Mouse (Mus musculus) cerebellum, adult 11 months (tissue): ENCODE results near the gene Tiam1.
A peak's percentile ranks its signal among the peaks of the same experiment; 100 is the strongest.

Experiments
- DNase-seq: peaks from one replicate; pipeline ENCODE4 v3.0.0; 2022

Tiam1 gene

DNA sequence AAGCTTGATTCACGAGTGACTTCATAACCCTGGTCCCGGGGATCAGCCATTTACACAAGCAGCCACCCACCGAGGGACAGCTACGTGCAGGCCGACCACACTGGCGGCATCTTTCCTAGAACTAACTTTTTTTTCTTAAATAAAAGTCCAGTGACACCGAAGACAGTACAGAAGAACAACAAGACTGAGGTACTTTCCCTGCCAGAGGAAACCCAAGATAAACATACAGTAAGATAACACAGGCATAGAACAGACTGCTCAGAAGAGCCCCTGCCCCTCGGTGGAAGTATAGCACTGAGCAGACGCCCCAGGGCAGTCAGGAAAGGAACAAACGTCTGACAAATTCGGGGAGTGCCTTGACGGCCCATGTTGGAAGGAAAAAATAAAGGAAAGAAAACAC is 317.7 kb downstream of the Tiam1 start:
- DNase-seq: no peak

DNA sequence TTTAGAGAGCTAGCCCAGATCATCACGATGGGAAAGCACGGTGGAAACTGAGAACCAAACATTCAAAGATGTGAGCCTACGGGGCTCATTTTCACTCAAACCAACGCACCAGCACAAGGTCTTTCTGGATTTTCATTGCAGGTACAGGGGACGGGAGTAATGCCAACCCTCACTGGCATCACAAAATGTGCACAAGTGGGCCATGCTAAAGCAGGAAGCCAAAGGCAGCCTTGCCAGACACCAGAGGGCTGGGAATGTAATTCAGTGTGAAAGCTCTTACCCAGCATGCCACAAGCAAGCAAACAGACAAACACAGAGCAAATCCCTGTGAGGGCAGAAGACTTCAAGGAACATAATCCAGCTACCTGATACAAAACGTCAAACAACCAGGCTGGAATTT is 320.7 kb downstream of the Tiam1 start:
- peak; percentile 57 for DNase-seq

DNA sequence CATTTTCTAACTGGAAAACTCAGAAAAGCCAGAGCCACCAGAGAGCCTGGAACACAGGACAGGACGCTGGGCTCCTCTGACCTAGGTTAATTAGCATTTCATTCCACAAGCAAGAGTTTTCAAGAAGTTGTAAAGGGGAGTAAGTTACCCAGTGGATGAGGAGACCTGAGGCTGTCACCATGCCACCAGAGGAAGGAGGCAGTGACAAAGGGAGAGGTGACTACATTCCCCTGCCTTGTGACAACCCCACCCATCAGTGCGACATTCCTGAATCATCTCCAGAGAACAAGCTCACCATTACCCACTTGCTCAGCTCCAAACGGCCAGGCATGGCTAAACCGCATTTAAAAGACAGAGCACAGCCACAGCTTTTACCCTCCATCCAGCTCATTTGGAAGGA is 324.9 kb downstream of the Tiam1 start:
- DNase-seq: no peak

DNA sequence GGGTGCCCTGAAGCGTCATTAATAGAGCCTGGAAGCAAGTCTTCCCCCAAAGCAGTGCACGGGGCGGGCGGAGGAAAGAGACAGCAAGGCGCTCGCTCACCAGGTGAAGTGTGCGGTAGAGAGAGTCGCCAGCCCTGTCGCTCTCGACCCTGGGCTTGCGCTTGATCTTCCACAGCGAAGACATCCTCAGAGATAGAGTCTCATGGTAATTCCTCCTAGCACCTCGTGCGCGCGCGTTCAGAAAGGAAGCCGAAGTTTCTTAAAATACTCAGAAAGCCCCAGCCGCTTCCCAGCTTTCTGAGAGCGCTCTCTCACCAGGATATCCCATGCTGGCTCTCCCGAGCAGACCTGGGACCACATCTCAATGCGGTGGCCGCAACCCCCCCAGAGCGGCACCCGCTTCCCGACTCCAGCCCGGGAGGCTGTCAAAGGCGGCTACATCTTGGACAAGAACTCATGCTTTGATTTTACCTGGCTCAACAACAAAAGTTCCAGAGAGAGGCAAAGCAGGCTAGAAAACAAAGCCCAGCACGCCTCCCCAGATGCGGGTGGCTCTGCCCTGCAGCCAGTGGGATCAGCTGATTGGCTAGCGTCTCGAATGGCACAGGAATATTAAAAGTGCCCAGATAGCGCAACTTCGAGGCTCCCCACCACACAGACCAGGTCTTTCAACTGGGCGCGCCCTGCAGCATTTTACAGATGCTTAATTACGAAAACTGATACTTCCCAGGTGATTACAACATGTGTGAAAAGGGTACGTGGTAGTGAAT is 325.5 kb downstream of the Tiam1 start:
- DNase-seq: no peak

DNA sequence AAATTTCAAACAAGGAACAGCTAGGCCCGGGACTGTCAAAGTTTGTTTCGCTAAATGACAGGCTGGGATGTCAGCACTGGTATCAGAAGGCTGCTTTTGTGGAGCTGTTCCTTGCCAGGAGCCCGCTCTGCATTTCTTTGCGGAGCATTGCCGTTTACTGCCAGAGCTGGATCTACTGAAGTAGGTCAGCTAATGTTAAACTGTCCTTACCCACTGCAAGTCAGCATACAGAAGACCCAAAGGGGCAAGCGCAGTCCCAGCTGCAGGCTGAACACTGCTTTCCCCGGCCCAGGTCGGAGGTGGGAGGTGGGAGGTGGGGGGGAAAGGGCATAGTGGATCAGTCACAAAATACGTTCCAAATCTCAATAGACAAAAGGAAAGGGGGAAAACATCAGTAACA is 326.3 kb downstream of the Tiam1 start:
- DNase-seq: no peak

DNA sequence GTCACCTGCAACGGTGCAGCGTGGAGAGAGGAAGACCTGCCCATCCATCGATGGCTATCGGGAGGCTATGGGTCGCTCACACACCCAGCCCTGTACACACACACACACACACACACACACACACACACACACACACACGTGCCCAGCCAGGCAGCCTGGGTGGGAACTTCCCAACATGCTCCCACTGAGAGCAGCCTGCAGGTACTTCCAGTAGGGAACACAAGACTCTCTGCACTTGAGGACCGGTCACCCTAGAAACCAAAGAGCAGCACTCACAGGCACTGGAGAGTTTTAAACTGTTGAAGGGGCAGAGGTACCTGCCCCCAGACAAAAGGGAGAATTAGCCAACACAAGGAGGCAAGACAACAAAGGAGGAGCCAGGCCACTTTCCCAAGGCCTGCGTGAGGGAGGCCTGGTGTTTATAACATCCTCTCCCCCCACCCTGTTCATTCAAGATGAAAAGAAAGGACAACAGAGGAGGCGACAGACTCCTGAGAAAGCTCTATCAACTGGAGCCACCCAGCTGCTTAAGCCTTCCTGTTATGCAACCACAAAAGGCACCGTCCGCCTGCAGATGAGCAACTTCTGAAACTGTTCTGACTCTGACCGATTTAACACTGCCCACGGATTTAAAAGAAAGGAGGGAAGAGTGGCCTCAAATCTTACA is 326.9 kb downstream of the Tiam1 start:
- DNase-seq: no peak

DNA sequence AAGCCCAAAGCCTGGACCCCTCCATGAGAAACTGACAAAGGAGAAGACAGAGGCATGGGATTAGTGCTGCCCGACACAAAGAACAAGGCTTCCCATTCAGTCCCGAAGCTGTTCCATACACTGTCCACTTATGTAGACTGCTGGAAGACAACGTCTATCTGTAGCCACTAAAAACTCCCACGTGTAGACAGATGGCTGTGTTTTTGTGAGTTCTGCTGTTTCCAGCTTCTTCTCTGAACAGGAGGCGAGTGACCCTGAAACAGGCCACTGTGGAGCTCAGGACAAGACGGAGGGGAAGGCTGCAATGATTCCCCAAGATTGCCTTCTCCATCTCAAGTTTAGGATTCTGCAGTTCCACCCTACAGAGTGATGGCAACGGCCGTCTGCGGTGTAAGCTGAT is 330.0 kb downstream of the Tiam1 start:
- DNase-seq: no peak

DNA sequence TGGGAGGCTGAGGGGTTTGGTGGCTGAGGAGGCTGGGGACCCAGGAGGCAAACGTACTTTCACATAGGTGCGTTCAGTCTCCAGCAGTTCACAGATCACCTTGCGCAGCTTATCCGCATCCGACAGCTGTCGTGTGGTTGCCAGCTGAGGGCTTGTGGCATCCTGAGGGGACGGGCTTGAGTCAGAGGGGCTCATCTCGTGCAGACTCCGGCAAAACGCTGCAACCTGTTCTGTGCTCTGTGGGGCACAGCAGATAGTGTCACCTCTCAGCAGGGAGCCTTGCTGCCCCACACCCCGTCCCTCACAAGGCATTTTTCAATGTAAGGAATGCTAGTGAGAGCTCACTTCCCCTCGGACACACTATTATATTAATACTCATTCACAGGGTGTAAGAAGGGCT is 330.7 kb downstream of the Tiam1 start:
- DNase-seq: no peak

DNA sequence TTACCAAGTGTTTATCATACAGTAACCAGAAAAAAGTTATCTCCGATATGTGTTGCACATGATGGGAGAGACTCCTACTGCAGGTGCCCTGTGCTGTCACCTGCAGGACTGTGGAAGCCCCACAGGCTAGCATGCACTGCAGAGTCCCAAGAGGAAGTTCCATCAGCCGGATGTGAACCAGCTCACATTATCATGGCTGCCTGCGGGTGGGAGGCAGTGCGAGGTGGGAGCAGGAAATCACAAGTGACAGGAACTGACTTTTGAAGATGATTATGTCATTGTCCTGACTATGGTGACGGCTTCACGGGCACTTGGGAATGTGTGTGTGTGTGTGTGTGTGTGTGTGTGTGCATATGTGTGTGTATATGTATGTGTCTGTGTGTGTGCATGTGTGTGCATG is 333.2 kb downstream of the Tiam1 start:
- no peak for DNase-seq

DNA sequence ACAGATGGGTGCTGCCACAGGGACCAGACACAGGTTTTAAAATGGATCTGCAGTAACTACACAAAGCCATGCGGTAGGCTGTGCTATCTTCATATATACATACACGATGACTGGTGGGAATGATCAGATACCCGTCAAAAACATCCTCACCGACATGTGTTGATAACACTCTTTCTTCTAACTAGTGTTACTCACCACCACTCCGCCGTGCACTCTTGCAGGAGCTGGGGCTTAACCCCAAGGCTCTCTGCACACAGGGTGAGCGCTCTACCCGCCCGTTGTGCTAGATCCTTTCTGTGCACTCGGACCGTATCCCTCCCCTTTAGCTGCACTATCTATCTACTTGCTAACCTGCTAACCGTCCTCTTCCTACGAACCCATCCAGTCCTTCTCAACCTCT is 335.4 kb downstream of the Tiam1 start:
- DNase-seq: no peak

DNA sequence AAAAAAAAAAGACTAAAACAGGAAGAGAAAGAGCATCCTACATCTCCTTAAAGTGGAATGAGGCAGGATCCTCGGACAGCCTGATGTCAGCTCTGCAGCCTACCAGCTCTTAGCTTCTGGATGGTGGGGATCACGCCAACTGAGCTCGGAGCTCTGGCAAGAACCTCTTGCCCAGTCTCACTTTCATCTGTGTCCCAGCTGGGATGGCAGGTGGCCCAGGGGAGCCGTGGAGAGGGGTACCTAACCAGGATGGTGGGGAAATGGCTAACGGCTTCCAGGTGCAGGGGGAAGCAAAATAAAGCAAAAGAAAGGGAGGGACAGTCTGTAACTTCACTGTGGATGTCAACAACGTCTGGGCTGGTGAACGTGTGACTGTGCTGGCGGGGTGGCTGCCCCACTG is 337.6 kb downstream of the Tiam1 start:
- DNase-seq: no peak

DNA sequence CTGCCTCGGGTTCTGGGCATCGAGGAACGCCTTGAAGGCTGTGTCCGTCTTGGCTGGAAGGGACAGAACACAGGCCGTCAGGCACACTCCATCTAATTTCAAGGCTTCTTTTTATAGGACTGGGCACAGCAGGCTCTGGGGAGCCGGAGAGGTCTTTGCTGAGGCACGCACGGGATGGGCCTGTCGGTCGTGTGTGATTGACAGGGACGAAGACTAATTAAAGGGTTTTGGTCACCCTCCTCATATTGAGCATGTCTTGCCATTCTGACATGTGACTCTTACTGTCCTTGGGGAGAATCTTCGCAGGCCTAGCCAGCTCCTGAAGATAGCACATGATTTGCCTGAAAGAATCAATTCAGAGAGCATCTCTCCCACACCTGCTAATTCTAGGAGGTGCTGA is 338.4 kb downstream of the Tiam1 start:
- DNase-seq: no peak

DNA sequence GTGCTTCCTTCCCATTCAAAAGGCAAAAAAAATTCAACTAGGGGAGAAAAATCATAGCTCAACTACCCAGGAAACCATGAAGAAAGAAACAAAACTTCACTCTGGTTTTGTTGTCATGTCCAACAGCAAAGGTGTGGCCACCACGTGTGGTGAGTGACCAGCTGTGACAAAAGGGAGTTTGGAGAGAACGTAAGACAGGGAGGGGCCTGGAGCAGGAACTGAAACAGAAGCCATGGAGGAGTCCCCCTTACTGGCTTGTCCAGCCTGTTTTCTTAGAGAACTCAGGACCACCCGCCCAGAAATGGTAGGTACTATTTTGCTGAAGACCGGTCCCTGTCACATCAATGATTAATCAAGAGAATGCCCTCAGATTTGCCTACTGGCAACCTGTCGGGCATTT is 342.1 kb downstream of the Tiam1 start:
- DNase-seq: no peak

DNA sequence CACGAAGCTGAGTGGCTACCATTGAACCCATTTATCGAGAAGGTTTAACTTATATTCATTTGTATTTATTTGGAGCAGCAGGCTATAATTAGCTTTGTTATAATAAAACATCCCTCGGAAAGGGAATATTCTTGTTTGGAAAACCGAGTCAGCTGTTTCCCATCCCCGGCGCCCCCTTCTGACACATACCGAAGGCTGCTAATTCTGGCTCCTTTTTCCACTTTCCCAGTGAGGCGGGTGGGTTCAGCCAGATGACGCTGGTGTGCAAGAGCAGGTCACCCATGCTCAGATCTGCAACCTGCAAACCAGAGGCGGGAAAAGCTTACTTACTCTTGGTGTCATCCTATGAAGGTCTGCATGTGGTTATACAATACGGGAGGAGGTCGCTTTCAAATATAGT is 343.8 kb downstream of the Tiam1 start:
- no peak for DNase-seq

DNA sequence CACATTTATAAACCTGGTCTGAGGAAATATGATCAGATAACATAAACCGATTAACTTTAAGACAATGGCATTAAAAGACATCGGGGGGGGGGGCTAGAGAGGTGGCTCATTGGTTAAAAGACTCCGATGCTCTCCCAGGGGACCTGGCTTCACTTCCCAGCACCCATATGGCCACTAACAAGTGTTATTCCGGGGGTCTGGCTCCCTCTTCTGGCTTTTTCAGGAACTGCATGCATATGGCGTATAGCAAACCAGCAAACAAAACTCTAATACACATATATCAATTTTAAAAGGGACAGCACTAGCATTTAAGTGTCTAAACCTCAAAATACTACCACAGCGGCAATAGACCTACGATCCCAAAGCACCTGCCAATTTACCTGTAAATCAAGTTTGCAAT is 347.0 kb downstream of the Tiam1 start:
- DNase-seq: no peak

DNA sequence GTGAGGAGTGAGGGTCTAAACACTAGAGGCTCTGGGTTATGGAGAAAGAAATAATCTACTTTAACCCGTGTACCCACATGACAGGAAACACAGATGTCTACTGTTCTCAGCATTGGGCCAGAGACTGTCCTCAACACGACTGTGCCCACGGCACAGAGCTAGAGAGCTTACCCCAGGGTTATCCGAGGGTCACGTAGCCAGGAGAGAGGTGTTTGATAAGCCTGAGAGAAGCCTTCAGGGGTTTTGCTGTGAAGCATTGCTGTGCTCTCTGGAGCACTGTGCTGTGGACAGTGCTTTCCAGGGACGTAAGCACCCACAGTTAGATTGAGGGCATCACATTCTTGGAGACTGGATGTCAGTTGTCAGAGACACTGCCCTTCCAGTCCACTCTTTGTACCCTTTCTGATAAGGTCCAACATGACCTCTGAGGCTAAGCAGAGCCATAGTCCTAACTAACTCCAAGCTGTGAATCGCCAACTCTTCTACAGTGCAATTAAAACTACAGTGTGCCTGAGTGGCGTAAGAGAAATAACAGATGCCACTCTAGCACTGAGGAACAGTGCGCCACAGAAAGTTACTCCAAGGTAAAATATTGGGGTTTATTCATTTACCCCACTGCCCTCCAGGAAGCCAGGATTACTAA is 353.7 kb downstream of the Tiam1 start:
- no peak for DNase-seq

DNA sequence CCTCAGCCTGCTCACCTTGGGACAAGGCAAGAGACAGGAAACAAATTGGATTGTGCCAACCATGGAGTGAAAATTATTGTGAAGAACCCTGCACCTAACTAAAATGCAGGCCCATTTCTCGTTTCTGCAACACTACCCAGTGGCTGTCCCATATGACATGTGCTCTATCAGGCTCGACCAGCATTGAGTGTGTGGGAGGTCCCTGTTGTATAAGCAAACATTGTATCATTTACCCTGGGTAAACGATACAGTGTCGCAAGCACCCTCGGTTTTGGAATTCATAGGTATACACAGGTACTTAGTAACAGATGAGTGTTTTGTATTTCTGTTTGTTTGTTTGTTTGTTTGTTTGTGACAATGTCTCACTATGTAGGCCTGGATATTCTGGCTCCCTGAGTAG is 357.8 kb downstream of the Tiam1 start:
- DNase-seq: no peak

DNA sequence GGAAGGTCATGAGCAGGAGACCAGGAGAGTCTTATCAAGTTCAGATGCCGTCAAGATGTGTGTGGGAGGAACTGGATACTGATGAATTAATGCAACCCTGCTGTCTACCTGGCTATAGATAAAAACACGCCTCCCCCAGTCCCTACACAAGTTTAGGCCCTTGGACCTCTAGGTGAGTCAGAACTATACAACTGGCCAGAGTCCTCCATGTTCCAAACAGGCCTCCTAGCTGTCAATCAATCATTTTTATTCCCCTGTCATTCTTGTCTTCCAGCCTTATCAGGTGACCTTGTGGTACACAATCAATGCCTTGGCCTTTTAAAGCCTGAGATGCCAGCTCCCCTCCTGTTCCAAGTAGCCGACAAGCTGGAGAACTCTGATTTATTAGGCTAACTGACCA is 363.9 kb downstream of the Tiam1 start:
- no peak for DNase-seq

DNA sequence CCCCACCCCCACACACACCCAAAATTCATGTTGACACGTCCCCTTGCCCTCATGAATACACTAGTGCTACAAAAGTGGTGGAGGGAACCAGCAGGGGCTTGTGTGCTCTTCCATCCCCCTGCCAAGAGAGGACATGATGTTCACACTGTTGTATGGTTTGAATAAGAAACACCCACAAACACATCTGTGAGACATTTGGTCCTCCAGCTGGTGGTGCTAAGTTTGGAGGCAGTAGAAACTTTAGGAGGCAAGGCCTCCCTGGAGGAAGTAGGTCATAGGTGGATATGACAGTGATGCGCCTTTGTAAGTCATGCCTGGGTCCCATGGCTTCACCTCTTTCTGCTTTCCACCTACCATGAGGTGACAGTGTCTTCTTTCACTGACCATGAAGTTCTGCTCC is 366.1 kb downstream of the Tiam1 start:
- no peak for DNase-seq

DNA sequence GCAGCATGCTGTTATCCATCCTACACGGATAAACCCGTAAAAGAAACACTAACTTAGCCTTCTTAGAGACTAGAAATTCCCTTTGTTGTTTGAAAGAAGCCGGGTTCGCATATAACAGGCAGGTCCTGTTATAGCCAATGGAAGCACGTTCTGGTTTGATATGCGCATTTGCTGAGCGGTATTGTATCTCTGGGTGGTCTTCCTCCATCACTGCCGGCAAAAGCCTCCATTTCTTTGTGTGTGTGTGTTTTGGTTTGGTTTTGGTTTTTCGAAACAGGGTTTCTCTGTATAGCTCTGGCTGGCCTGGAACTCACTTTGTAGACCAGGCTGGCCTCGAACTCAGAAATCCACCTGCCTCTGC is 369.0 kb downstream of the Tiam1 start:
- DNase-seq: no peak

DNA sequence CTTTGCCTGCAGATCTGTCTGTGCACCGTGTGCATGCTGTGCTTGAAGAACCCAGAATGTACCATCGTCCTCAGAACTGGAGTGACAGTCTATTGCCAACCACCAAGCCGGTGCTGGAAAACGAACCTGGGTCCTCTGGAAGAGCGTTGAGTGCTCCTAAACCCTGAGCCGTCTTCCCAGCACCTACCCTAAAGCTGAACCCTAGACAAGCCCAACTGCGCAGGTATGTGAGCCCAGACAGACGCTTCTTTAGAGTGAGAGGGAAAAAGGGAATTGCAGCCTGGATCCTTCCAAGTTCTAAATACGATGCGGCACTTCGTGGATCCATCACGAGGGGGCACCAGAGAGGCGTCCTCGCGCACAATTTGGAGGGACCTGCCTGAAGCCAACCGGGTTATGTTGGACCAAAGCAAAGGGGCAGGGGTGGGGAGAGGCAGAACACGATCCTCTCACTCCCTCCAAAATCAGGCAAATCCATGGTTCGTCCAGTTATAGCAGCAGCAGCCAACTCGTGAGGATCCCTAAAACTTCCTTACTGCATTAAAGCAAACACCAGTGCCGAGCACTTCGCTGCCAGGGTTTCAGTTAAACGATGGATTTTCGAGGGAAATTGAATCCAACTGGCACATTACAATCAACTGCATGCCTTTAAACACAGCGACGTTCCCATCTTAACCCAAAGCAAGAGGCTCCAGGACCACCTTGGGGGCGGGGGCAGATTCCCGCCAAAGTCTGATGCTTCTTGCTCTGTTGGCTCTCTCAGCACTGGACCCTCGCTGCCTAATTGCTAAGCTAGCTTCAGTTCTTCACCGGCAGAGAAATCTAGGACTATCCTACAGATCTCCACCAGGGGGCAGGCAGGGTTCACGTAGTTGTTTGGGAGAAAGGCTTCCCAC is 369.7 kb downstream of the Tiam1 start:
- peak; percentile 84 for DNase-seq

DNA sequence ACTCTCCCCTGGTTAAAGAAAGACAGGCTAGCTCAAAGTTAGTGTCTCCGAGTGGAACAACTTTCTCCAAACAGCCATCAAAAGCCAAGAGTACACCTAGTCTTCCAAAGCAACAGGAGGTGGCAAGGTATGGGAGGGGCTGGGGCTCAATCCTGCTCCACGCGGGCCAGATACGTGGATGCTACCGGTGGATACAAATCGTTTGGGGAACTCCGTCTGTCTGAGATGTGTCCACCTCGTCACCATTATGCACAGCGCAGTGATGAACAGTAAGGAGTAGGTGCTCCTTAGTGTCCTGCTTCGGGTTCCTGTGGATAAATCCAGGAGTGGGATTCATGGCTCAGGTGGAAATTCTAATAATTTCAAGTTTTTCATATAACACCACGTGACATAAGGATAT is 377.6 kb downstream of the Tiam1 start:
- no peak for DNase-seq

DNA sequence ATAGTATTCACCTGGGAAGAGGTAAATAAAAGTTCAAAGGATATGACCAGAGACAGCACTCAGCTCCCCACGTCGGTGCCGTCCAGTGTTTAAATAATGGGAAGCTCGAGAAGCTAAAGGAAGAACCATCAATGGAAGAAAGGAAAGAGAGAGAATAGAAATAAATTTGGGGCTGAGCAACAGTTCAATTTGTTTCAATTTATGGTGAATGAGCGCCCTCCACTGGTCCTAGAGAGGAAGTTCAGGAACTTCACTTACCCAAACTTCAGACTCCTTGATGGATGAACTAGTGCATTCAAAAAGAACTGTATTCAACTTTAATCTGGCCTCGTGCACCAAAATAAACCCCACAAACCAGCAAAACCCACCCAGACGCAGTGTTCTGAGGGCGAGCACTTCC is 378.1 kb downstream of the Tiam1 start:
- no peak for DNase-seq

DNA sequence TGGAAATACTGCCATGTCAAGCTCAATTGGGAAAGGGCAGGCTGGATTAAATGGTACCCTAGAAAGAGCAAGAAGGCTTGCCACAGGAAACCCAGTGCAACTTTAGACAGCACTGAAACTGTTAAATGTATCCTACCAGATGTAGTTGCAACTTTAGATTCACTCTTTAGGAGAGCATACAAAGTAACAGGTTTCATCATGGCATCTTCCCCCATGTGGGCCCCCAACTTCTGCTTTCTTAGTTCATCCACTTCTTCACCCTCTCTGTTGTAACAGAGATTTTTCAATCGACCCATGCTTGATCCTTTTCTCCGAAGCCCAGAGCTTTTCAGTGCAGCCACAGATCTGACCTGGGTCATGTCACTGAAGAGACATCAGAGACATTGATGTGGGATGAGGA is 379.8 kb downstream of the Tiam1 start:
- DNase-seq: no peak
